Mouse (Mus musculus) forebrain, embryonic 11.5 days (tissue): ENCODE results near the gene Gm49342. TPM values are rescaled to one million over a fixed set of nuclear protein-coding genes. Genes with fewer than 3 reads are reported as not detected.

Experiments
- ATAC-seq: fragments of 200-750 bp; cut with Nextera tagmentation; replicated peaks from 2 replicates; pipeline ENCODE4 v1.8.0; 2017; ENCODE audit warnings: moderate TSS enrichment; ENCODE audit not compliant: low FRiP score
- DNase-seq: peaks from one replicate; pipeline ENCODE4 v3.0.0-alpha.2; 2017; ENCODE audit warnings: low spot score
- H3K27ac ChIP-seq: fragments of 300-500 bp; sonication (generic); 2 replicates; pipeline ENCODE4 v1.5.1; 2014; ENCODE audit warnings: low read depth, low read length
- H3K27me3 ChIP-seq: fragments of 300-500 bp; sonication (generic); 2 replicates; pipeline ENCODE4 v1.6.1; 2014; ENCODE audit warnings: mild to moderate bottlenecking, low read length, mixed read lengths; ENCODE audit not compliant: control insufficient read depth, insufficient read depth
- H3K36me3 ChIP-seq: fragments of 300-500 bp; sonication (generic); 2 replicates; pipeline ENCODE4 v1.6.1; 2014; ENCODE audit warnings: mild to moderate bottlenecking, low read length, moderate library complexity, mixed read lengths; ENCODE audit not compliant: control insufficient read depth, insufficient read depth
- H3K4me1 ChIP-seq: fragments of 300-500 bp; sonication (generic); replicated peaks from 2 replicates; pipeline ENCODE4 v1.6.1; 2014; ENCODE audit warnings: low read length, mixed read lengths; ENCODE audit not compliant: control insufficient read depth, insufficient read depth
- H3K4me2 ChIP-seq: fragments of 300-500 bp; sonication (generic); 2 replicates; pipeline ENCODE4 v1.6.1; 2014; ENCODE audit warnings: low read depth, mild to moderate bottlenecking, low read length, moderate library complexity, mixed read lengths; ENCODE audit not compliant: severe bottlenecking
- H3K4me3 ChIP-seq: fragments of 300-500 bp; sonication (generic); 2 replicates; pipeline ENCODE4 v1.5.1; 2014; ENCODE audit warnings: low read depth, low read length
- H3K9ac ChIP-seq: fragments of 300-500 bp; sonication (generic); 2 replicates; pipeline ENCODE4 v1.6.1; 2014; ENCODE audit warnings: low read length
- H3K9me3 ChIP-seq: fragments of 300-500 bp; sonication (generic); 2 replicates; pipeline ENCODE4 v1.6.1; 2016; ENCODE audit warnings: low read length, mixed read lengths; ENCODE audit not compliant: control insufficient read depth
- WGBS: fragments of 180-500 bp; shearing (Covaris S2); extraction: QIAGEN DNeasy Blood & Tissue Kit; methylation state at CpG from one replicate; pipeline ENCODE4 v1.1.7; 2014; 5-methylcytosine and 5-hydroxymethylcytosine counted together
- polyA plus RNA-seq: library from polyadenylated mRNA; unstranded; fragments of >200 nt; fragmentation: Nextera tagmentation; extraction: Ambion mirVana; gene quantifications from 2 replicates; pipeline ENCODE4 v1.2.1, GENCODE M21; 2014

Gm49342 gene
- polyA plus RNA-seq, 1 experiment from 2014 or later: not detected

DNA sequence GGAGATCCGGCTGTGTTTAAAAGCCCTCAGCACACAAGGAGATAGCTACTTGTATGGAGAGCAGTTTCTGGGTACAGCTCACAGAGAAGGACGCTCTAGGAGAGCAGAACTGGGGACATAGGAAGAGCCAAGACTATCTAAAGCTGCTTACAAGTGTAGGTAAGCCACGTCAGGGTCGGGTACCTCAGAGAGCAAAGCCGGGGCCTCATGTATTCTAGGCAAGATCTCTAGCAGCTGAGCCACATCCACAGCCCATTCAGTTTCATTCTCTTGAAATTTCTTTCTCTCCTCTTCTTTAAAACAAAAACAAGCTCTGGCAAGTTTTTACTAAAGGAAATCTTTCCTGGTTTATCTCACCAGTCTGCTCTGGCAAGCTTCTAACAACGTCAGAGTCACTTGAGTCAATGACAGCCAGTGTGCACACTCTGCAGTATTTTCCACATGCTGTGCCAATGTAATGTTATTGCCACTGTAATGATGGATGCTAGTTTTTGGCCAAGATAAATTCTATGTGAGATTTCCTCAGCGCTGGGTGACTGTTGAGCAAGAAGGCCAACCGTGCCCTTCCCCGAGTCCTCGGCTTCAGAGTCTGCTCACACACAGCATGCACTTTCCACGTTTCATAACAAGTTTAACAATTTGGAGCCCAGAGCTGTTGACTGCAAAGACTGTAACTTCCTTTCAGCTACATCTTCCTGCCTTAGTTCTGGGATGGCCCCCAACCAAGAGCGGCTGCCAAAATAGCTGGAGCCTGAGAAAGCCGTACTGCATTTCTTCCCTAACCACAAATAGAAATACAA is 63.8 kb downstream of the Gm49342 start:
- no peak overlapping the region for H3K4me2 ChIP-seq
- no peaks in the 10 kb centered on the region for H3K4me1 ChIP-seq
- DNase-seq (no peak), ATAC-seq (no peak)
- H3K27ac ChIP-seq: no peak overlapping the region
- H3K27me3 ChIP-seq: no peaks in the 10 kb centered on the region
- no peaks in the 10 kb centered on the region for H3K9me3 ChIP-seq
- H3K36me3 ChIP-seq: no peaks in the 10 kb centered on the region
- no peak overlapping the region for H3K4me3 ChIP-seq
- 88% methylated on average over 13 of the region's 13 CpGs for WGBS
- no peak overlapping the region for H3K9ac ChIP-seq

DNA sequence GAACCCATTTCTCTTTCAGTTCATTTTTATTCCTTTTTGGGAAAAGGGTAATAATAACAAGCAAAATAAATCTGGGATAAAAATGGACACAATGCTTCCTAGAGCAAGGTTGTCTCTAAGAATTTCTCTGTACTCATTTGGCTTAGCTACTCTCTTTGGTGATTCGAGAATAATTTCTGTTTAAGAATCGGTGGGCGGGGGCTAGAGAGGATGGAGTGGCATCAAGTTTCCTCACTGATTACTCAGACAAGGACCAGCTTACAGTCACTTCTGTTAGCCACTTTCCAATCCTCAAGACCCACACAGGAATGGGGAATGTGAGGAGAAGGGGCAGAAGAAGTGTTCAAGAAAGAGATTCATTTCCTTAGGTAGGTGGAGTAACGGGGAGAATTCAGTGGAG is 64.5 kb downstream of the Gm49342 start:
- no peaks in the 10 kb centered on the region for H3K9me3 ChIP-seq
- H3K27me3 ChIP-seq: no peaks in the 10 kb centered on the region
- WGBS: 87% methylated on average over 4 of the region's 4 CpGs
- no peak overlapping the region for H3K9ac ChIP-seq
- H3K27ac ChIP-seq: no peak overlapping the region
- no peak overlapping the region for H3K4me2 ChIP-seq
- H3K36me3 ChIP-seq: no peaks in the 10 kb centered on the region
- H3K4me3 ChIP-seq: no peak overlapping the region
- DNase-seq (no peak), ATAC-seq (no peak)
- H3K4me1 ChIP-seq: no peaks in the 10 kb centered on the region

DNA sequence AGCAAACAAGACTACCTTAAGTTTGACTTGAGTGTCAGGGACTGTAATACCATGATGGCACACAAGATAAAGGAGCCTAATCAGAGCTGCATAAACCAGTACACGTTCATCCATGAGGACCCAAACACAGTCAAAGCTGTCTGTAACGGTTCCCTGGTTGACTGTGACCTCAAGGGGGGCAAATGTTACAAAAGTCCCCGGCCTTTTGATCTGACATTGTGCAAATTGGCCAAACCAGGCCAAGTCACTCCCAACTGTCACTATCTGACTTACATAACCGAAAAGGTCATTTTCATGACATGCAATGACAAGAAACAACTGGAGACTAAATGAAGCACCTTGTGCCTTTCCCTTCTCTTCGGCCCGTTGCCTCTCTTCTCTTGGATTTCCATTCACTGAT is 65.3 kb downstream of the Gm49342 start:
- Histone ChIP-seq H3K36me3 (no peaks in the 10 kb centered on the region), H3K4me1 (no peaks in the 10 kb centered on the region), H3K27ac (no peak overlapping the region), H3K4me3 (no peak overlapping the region), H3K4me2 (no peak overlapping the region), H3K9ac (no peak overlapping the region), H3K9me3 (no peaks in the 10 kb centered on the region), H3K27me3 (no peaks in the 10 kb centered on the region)
- WGBS: 90% methylated on average over 6 of the region's 6 CpGs
- no peak for ATAC-seq
- DNase-seq: no peak

Other genes starting within 250 kb of the Gm49342 start
- gene Olfr748, start 237.1 kb upstream of the Gm49342 start, polyA plus RNA-seq: not detected in 2 replicates
- not detected in 2 replicates for gene Olfr749, start 199.4 kb upstream of the Gm49342 start, polyA plus RNA-seq
- gene Ttc5, start 159.0 kb upstream of the Gm49342 start, polyA plus RNA-seq: 101 and 109 TPM in 2 replicates
- not detected in 2 replicates for gene Ccnb1ip1, start 136.8 kb upstream of the Gm49342 start, polyA plus RNA-seq
- gene Parp2, start 136.7 kb upstream of the Gm49342 start, polyA plus RNA-seq: 73.9 and 87.7 TPM in 2 replicates
- 4.4 and 5.2 TPM in 2 replicates for gene Tep1, start 74.0 kb upstream of the Gm49342 start, polyA plus RNA-seq
- gene Klhl33, start 47.0 kb upstream of the Gm49342 start, polyA plus RNA-seq: 0.16 and 0.21 TPM in 2 replicates
- gene Osgep, start 19.6 kb upstream of the Gm49342 start, polyA plus RNA-seq: 158 and 179 TPM in 2 replicates
- gene Apex1, start 19.5 kb upstream of the Gm49342 start, polyA plus RNA-seq: 399 and 410 TPM in 2 replicates
- 54.4 and 67.3 TPM in 2 replicates for gene Pip4p1, start 13.7 kb upstream of the Gm49342 start, polyA plus RNA-seq
- 64.9 and 69.6 TPM in 2 replicates for gene Pnp, start 13.4 kb upstream of the Gm49342 start, polyA plus RNA-seq
- gene Pnp2, start 11.5 kb downstream of the Gm49342 start, polyA plus RNA-seq: 0.24 and 0.39 TPM in 2 replicates
- gene Rnase10, start 63.2 kb downstream of the Gm49342 start, polyA plus RNA-seq: not detected in 2 replicates
- gene Rnase9, start 97.4 kb downstream of the Gm49342 start, polyA plus RNA-seq: not detected in 2 replicates
- gene Rnase11, start 105.6 kb downstream of the Gm49342 start, polyA plus RNA-seq: not detected in 2 replicates
- gene Rnase12, start 113.1 kb downstream of the Gm49342 start, polyA plus RNA-seq: not detected in 2 replicates
- gene Olfr750, start 129.9 kb downstream of the Gm49342 start, polyA plus RNA-seq: 0.04 TPM in 1 of 2 replicates, not detected in the other
- gene Rnase4, start 146.6 kb downstream of the Gm49342 start, polyA plus RNA-seq: 10.8 and 11.4 TPM in 2 replicates
- gene Ang, start 146.6 kb downstream of the Gm49342 start, polyA plus RNA-seq: 1.9 and 3.0 TPM in 2 replicates
- gene Eddm3b, start 169.9 kb downstream of the Gm49342 start, polyA plus RNA-seq: 0.19 TPM in 1 of 2 replicates, not detected in the other
- gene Rnase6, start 179.4 kb downstream of the Gm49342 start, polyA plus RNA-seq: not detected in 2 replicates
- gene Rnase1, start 202.3 kb downstream of the Gm49342 start, polyA plus RNA-seq: not detected in 2 replicates
- not detected in 2 replicates for gene Rnase2b, start 217.7 kb downstream of the Gm49342 start, polyA plus RNA-seq